In the genomic region with DNA sequence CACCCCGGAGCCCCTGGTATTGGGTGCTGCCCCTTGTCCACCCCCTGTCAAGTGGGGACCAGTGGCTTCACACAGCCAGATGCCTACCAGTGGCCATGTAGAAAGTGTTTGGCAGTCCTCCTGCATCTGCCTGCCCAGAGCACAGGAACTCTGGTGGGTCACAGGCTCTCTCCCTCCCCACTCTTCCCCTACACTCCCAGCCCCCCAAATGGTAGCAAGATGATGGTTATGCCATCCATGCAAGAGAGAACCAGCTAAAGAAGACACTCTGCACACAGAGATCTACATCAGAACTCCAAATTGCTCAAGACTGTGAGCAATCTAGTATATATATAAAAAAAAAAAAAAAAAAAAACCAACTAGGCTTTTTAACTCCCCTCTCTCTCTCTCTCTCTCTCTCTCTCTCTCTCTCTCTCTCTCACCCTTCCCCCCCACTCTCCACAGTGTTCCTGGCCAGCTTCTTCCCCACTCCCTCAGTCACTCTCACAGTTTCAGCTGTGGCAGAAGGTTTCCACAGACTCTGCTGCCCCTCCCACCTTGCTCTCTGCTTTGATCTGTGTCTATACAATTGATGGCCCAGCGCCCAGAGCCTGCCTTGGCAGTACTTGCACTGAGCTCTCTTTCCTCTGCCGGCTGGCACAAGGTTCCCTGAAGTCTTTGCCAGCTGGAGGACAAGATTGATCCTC, we compare ENCODE assay signal across 8 mouse cellular contexts.
DNase-seq lines count a peak whose midpoint lies in the region; ATAC-seq and TF ChIP-seq lines count a peak whose summit lies in the region.

No protein-coding gene starts in this region.

- 50% methylated on average over 3 of the region's 3 CpGs for WGBS in stomach, postnatal 0 days
- 73% methylated on average over 3 of the region's 3 CpGs for WGBS in intestine, embryonic 16.5 days

- intact Hi-C loops in left cerebral cortex, adult 2 months (cut with DNase I) = no loop called here

- no peak overlapping the region for H3K9ac ChIP-seq in stomach, postnatal 0 days (ENCODE audit: low read length)
- H3K9ac ChIP-seq in intestine, embryonic 16.5 days (ENCODE audit: low read depth, low read length) = no peak overlapping the region

- peak; percentile 15 for DNase-seq in retina, postnatal 1 day
- no peak for DNase-seq in retina, embryonic 14.5 days (ENCODE audit: low spot score)
- DNase-seq in fat pad, adult 2 months (ENCODE audit: extremely low read depth, low read depth, low spot score) = peak; percentile 75
- DNase-seq in left cerebral cortex, adult 2 months (ENCODE audit: extremely low spot score in 1 of 2, low spot score in 2 of 2) = peak; percentile 26 to 48
- peak; percentile 12 for DNase-seq in stomach, postnatal 0 days (ENCODE audit: low spot score)
- no peak for DNase-seq in embryo, embryonic 10.5 days (ENCODE audit: low spot score)
- no peak for DNase-seq in thymus, postnatal 4 days

- H3K9me3 ChIP-seq in stomach, postnatal 0 days (ENCODE audit: control insufficient read depth, low read length) = no peaks in the 10 kb centered on the region
- H3K9me3 ChIP-seq in intestine, embryonic 16.5 days (ENCODE audit: control insufficient read depth, low read length) = no peaks in the 10 kb centered on the region

- no peak for TF ChIP-seq CTCF in left cerebral cortex, adult 2 months (IDR thresholded peaks at IDR 0.05)
- no peak for TF ChIP-seq CTCF in stomach, postnatal 0 days (IDR thresholded peaks at IDR 0.05; ENCODE audit: low read depth)

- ATAC-seq in stomach, postnatal 0 days (ENCODE audit: low FRiP score, low TSS enrichment) = no peak
- no peak for ATAC-seq in intestine, embryonic 16.5 days

- H3K27me3 ChIP-seq in stomach, postnatal 0 days (ENCODE audit: control insufficient read depth, insufficient read depth, low read length) = no peaks in the 10 kb centered on the region
- H3K27me3 ChIP-seq in intestine, embryonic 16.5 days (replicated peaks; ENCODE audit: control insufficient read depth, insufficient read depth, low read length) = no peaks in the 10 kb centered on the region

- no peaks in the 10 kb centered on the region for H3K36me3 ChIP-seq in stomach, postnatal 0 days (ENCODE audit: control insufficient read depth, insufficient read depth, low read length)
- H3K36me3 ChIP-seq in intestine, embryonic 16.5 days (ENCODE audit: control insufficient read depth, insufficient read depth, low read length) = no peaks in the 10 kb centered on the region

- no peak for TF ChIP-seq EP300 in stomach, postnatal 0 days (optimal IDR thresholded peaks at IDR 0.05)

- no peak overlapping the region for H3K4me3 ChIP-seq in left cerebral cortex, adult 2 months
- H3K4me3 ChIP-seq in stomach, postnatal 0 days (ENCODE audit: low read depth, low read length) = no peak overlapping the region
- no peak overlapping the region for H3K4me3 ChIP-seq in intestine, embryonic 16.5 days (ENCODE audit: low read length)

- no peak overlapping the region for H3K4me2 ChIP-seq in stomach, postnatal 0 days (replicated peaks; ENCODE audit: low read depth)
- H3K4me2 ChIP-seq in intestine, embryonic 16.5 days (ENCODE audit: low read depth, low read length) = no peak overlapping the region

- no peak overlapping the region for H3K27ac ChIP-seq in left cerebral cortex, adult 2 months
- H3K27ac ChIP-seq in stomach, postnatal 0 days (replicated peaks) = no peak overlapping the region
- H3K27ac ChIP-seq in intestine, embryonic 16.5 days (ENCODE audit: low read length) = no peak overlapping the region

- no peaks in the 10 kb centered on the region for H3K4me1 ChIP-seq in stomach, postnatal 0 days (replicated peaks; ENCODE audit: control insufficient read depth, insufficient read depth)
- no peaks in the 10 kb centered on the region for H3K4me1 ChIP-seq in intestine, embryonic 16.5 days (ENCODE audit: control insufficient read depth, insufficient read depth, low read length)

Comparison
In these comparisons a context has a peak if more than half of its experiments do, and no peak if none do; other contexts are left out.
1. DNase-seq: peak in retina, postnatal 1 day (single experiment), fat pad, adult 2 months (single experiment), left cerebral cortex, adult 2 months (2 of 2) and stomach, postnatal 0 days (single experiment); none in retina, embryonic 14.5 days (single experiment), embryo, embryonic 10.5 days (single experiment) and thymus, postnatal 4 days (single experiment).